Mouse (Mus musculus) embryonic facial prominence, embryonic 15.5 days (tissue): ENCODE measurements around the gene Plac9b. TPM values are rescaled to one million over a fixed set of nuclear protein-coding genes. Genes with fewer than 3 reads are reported as not detected.
"Not testable (repeated sequence)": the region's sequence is repeated elsewhere in the genome, so short reads cannot be mapped to it uniquely, and the experiment has no call there.

ENCODE experiments used
- ATAC-seq: fragments of 200-750 bp; cut with Nextera tagmentation; 2 replicates; pipeline ENCODE4 v1.8.0; 2017; ENCODE audit warnings: low read depth, moderate TSS enrichment; ENCODE audit not compliant: insufficient number of reproducible peaks, low FRiP score, low TSS enrichment
- H3K27ac ChIP-seq: fragments of 300-500 bp; sonication (generic); replicated peaks from 2 replicates; pipeline ENCODE4 v1.5.1; 2015; ENCODE audit warnings: mild to moderate bottlenecking, inconsistent platforms
- H3K27me3 ChIP-seq: fragments of 300-500 bp; sonication (generic); 2 replicates; pipeline ENCODE4 v1.6.1; 2015; ENCODE audit warnings: inconsistent platforms
- H3K36me3 ChIP-seq: fragments of 300-500 bp; sonication (generic); 2 replicates; pipeline ENCODE4 v1.6.1; 2015; ENCODE audit warnings: mild to moderate bottlenecking, inconsistent platforms
- H3K4me1 ChIP-seq: fragments of 300-500 bp; sonication (generic); 2 replicates; pipeline ENCODE4 v1.6.1; 2015; ENCODE audit warnings: inconsistent platforms
- H3K4me2 ChIP-seq: fragments of 300-500 bp; sonication (generic); replicated peaks from 2 replicates; pipeline ENCODE4 v1.6.1; 2015; ENCODE audit warnings: mild to moderate bottlenecking, inconsistent platforms
- H3K4me3 ChIP-seq: fragments of 300-500 bp; sonication (generic); replicated peaks from 2 replicates; pipeline ENCODE4 v1.5.1; 2015; ENCODE audit warnings: mild to moderate bottlenecking, inconsistent platforms
- H3K9ac ChIP-seq: fragments of 300-500 bp; sonication (generic); 2 replicates; pipeline ENCODE4 v1.6.1; 2015; ENCODE audit warnings: inconsistent platforms
- H3K9me3 ChIP-seq: fragments of 300-500 bp; sonication (generic); replicated peaks from 2 replicates; pipeline ENCODE4 v1.6.1; 2016; ENCODE audit warnings: inconsistent platforms
- WGBS: fragments of 180-500 bp; shearing (Covaris S2); methylation state at CpG from one replicate; pipeline ENCODE4 v1.1.7; 2015; 5-methylcytosine and 5-hydroxymethylcytosine counted together
- polyA plus RNA-seq: library from polyadenylated mRNA; unstranded; fragments of >200 nt; fragmentation: Nextera tagmentation; extraction: Ambion mirVana; gene quantifications from 2 replicates; pipeline ENCODE4 v1.2.1, GENCODE M21; 2015

The Plac9b gene
- polyA plus RNA-seq: 17.8 and 19.9 TPM in 2 replicates

- not testable (repeated sequence) for H3K9me3 ChIP-seq, H3K4me1 ChIP-seq, H3K4me2 ChIP-seq, H3K27me3 ChIP-seq, H3K4me3 ChIP-seq, H3K27ac ChIP-seq, H3K36me3 ChIP-seq, H3K9ac ChIP-seq, ATAC-seq
- no CpG with 5 or more reads among the region's 10 CpGs for WGBS
Observed at GRCm38 (mm10) chr14:26182380-26182779, at the start of gene Plac9b. Plac9b (minus strand) TSS chr14:26182480.

- H3K36me3 ChIP-seq, H3K9ac ChIP-seq, H3K9me3 ChIP-seq, H3K27me3 ChIP-seq, H3K4me3 ChIP-seq, H3K27ac ChIP-seq, H3K4me1 ChIP-seq, H3K4me2 ChIP-seq, ATAC-seq: not testable (repeated sequence)
- WGBS: no CpG with 5 or more reads among the region's 5 CpGs
Observed at GRCm38 (mm10) chr14:26216233-26217000, 34.1 kb upstream of the Plac9b start.

GRCm38 (mm10) chr14:26206926-26207247, 24.6 kb upstream of the Plac9b start, which contains the start of gene Tmem254b:
Tmem254b (minus strand) TSS chr14:26207041.
- WGBS: no CpG with 5 or more reads among the region's 10 CpGs
- 0 out of 2 replicates have a peak, but pooled peaks have one; percentile 73 for ATAC-seq
- not testable (repeated sequence) for H3K4me1 ChIP-seq, H3K27me3 ChIP-seq, H3K27ac ChIP-seq, H3K4me2 ChIP-seq, H3K9me3 ChIP-seq, H3K9ac ChIP-seq, H3K4me3 ChIP-seq, H3K36me3 ChIP-seq

GRCm38 (mm10) chr14:26206197-26206925, 24.1 kb upstream of the Plac9b start:
- H3K9me3 ChIP-seq, H3K4me3 ChIP-seq, H3K36me3 ChIP-seq, H3K27ac ChIP-seq, H3K27me3 ChIP-seq, H3K9ac ChIP-seq, H3K4me2 ChIP-seq, H3K4me1 ChIP-seq: not testable (repeated sequence)
- WGBS: no CpG with 5 or more reads among the region's 44 CpGs
- ATAC-seq: peak; percentile 60

GRCm38 (mm10) chr14:26197851-26198250, 15.6 kb upstream of the Plac9b start:
- no CpG with 5 or more reads among the region's 3 CpGs for WGBS
- H3K4me2 ChIP-seq, H3K27me3 ChIP-seq, H3K9me3 ChIP-seq, ATAC-seq, H3K36me3 ChIP-seq, H3K4me3 ChIP-seq, H3K4me1 ChIP-seq, H3K9ac ChIP-seq, H3K27ac ChIP-seq: not testable (repeated sequence)

- not testable (repeated sequence) for H3K4me1 ChIP-seq, H3K9ac ChIP-seq, H3K4me2 ChIP-seq, H3K36me3 ChIP-seq, H3K27me3 ChIP-seq, H3K4me3 ChIP-seq, H3K27ac ChIP-seq, H3K9me3 ChIP-seq, ATAC-seq
- no CpG with 5 or more reads among the region's 8 CpGs for WGBS
Observed at GRCm38 (mm10) chr14:26188361-26188760, 6.1 kb upstream of the Plac9b start.

GRCm38 (mm10) chr14:26186638-26187037, 4.4 kb upstream of the Plac9b start:
- not testable (repeated sequence) for H3K4me2 ChIP-seq, ATAC-seq, H3K4me1 ChIP-seq, H3K36me3 ChIP-seq, H3K4me3 ChIP-seq, H3K27me3 ChIP-seq, H3K27ac ChIP-seq, H3K9ac ChIP-seq, H3K9me3 ChIP-seq
- no CpG with 5 or more reads among the region's 9 CpGs for WGBS

- ATAC-seq, H3K4me2 ChIP-seq, H3K9ac ChIP-seq, H3K27ac ChIP-seq, H3K4me1 ChIP-seq, H3K36me3 ChIP-seq, H3K4me3 ChIP-seq, H3K27me3 ChIP-seq, H3K9me3 ChIP-seq: not testable (repeated sequence)
- no CpG with 5 or more reads among the region's 10 CpGs for WGBS
Observed at GRCm38 (mm10) chr14:26181660-26182059, 620 bp downstream of the Plac9b start.

- not testable (repeated sequence) for H3K4me1 ChIP-seq, ATAC-seq
Observed at GRCm38 (mm10) chr14:26175028-26175427, 7.3 kb downstream of the Plac9b start.

GRCm38 (mm10) chr14:26173955-26174354, 8.3 kb downstream of the Plac9b start:
- not testable (repeated sequence) for H3K36me3 ChIP-seq, ATAC-seq, H3K4me2 ChIP-seq, H3K9ac ChIP-seq, H3K4me1 ChIP-seq, H3K27ac ChIP-seq, H3K27me3 ChIP-seq, H3K9me3 ChIP-seq, H3K4me3 ChIP-seq
- WGBS: no CpG with 5 or more reads among the region's 3 CpGs

More at GRCm38 (mm10) chr14:26175028-26175427, 7.3 kb downstream of the Plac9b start:
- H3K9ac ChIP-seq, H3K36me3 ChIP-seq, H3K4me3 ChIP-seq, H3K27ac ChIP-seq, H3K9me3 ChIP-seq, H3K27me3 ChIP-seq, H3K4me2 ChIP-seq: not testable (repeated sequence)
- whole genome bisulfite sequencing: no CpG with 5 or more reads among the region's 6 CpGs

- H3K27me3 ChIP-seq, H3K9ac ChIP-seq, H3K4me1 ChIP-seq, H3K27ac ChIP-seq, H3K9me3 ChIP-seq, ATAC-seq, H3K4me3 ChIP-seq, H3K4me2 ChIP-seq, H3K36me3 ChIP-seq: not testable (repeated sequence)
- WGBS: no CpG with 5 or more reads among the region's 12 CpGs
Observed at GRCm38 (mm10) chr14:26165266-26165665, 17.0 kb downstream of the Plac9b start.

- not testable (repeated sequence) for H3K36me3 ChIP-seq, H3K27me3 ChIP-seq, H3K27ac ChIP-seq, H3K4me2 ChIP-seq, H3K9ac ChIP-seq, H3K4me3 ChIP-seq, ATAC-seq, H3K9me3 ChIP-seq, H3K4me1 ChIP-seq
- no CpG with 5 or more reads among the region's 5 CpGs for WGBS
Observed at GRCm38 (mm10) chr14:26162423-26162822, 19.9 kb downstream of the Plac9b start.
